Mouse (Mus musculus) brain, embryonic 14.5 days (tissue): ENCODE measurements around the gene Tle2.

Source experiments
- CTCF ChIP-seq: fragments of 200-500 bp; IDR thresholded peaks from 2 replicates; pipeline ENCODE4 v1.5.1; 2012; ENCODE audit warnings: inconsistent platforms, mild to moderate bottlenecking, moderate library complexity, borderline replicate concordance; ENCODE audit not compliant: insufficient read depth, insufficient read length; ENCODE audit errors: extremely low read depth
- POLR2A ChIP-seq: fragments of 200-500 bp; IDR thresholded peaks from 2 replicates; pipeline ENCODE4 v1.6.1; 2012; ENCODE audit warnings: mild to moderate bottlenecking, inconsistent platforms, borderline replicate concordance; ENCODE audit not compliant: poor library complexity, insufficient read depth, insufficient read length, severe bottlenecking; ENCODE audit errors: extremely low read depth

- no peak for TF ChIP-seq CTCF
- TF ChIP-seq POLR2A = no peak
These were observed 9.0 kb downstream of the Tle2 start for GRCm38 (mm10) chr10:81583347-81583746.
